Mouse (Mus musculus) liver, adult 2 months (tissue): ENCODE measurements around the gene Kcnn3.

Experiments
- CTCF ChIP-seq: fragments of 200-500 bp; IDR thresholded peaks from 2 replicates; pipeline ENCODE4 v1.5.1; 2011; ENCODE audit warnings: low read depth, low read length, control low read depth
- POLR2A ChIP-seq: fragments of 200-500 bp; IDR thresholded peaks from 2 replicates; pipeline ENCODE4 v1.6.1; 2011; ENCODE audit warnings: low read length, control low read depth; ENCODE audit not compliant: insufficient read depth; ENCODE audit errors: extremely low read depth

DNA sequence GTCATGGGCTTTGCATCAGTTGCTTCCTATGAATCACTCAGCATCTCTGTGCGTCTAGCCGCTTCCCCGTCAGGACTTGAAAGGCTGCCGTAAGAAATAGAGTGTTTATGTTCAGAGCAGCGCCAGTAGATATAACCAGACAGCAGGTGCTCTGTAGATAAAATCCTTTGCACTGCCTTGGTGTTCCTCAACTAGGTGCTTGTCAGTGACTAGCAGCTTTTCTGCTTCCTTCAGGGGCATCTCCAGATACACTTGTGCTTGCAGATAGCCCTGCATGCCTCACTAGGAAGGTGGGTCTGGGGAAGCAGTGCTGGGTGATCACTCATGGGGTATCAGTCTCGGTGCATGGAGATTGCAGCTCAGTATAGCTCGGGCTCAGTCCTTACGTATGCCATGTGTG, 123.4 kb downstream of the Kcnn3 start:
- TF ChIP-seq POLR2A (no peak), CTCF (no peak)
